Mouse (Mus musculus) intestine, postnatal 0 days (tissue): ENCODE results near the gene Sdad1. TPM values are rescaled to one million over a fixed set of nuclear protein-coding genes. Genes with fewer than 3 reads are reported as not detected.

ENCODE experiments used
- ATAC-seq: fragments of 200-750 bp; cut with Nextera tagmentation; 2 replicates; pipeline ENCODE4 v1.8.0; 2017; ENCODE audit warnings: mild to moderate bottlenecking, moderate TSS enrichment, moderate library complexity
- H3K27ac ChIP-seq: fragments of 300-500 bp; sonication (generic); 2 replicates; pipeline ENCODE4 v1.5.1; 2014; ENCODE audit warnings: mild to moderate bottlenecking, low read depth, low read length, moderate library complexity
- H3K27me3 ChIP-seq: fragments of 300-500 bp; sonication (generic); replicated peaks from 2 replicates; pipeline ENCODE4 v1.6.1; 2014; ENCODE audit warnings: low read length, mixed read lengths; ENCODE audit not compliant: control insufficient read depth, insufficient read depth
- H3K36me3 ChIP-seq: fragments of 300-500 bp; sonication (generic); 2 replicates; pipeline ENCODE4 v1.6.1; 2014; ENCODE audit warnings: mild to moderate bottlenecking, moderate library complexity; ENCODE audit not compliant: control insufficient read depth, insufficient read depth
- H3K4me1 ChIP-seq: fragments of 300-500 bp; sonication (generic); replicated peaks from 2 replicates; pipeline ENCODE4 v1.6.1; 2014; ENCODE audit warnings: antibody characterized with exemption, low read length, mixed read lengths; ENCODE audit not compliant: control insufficient read depth, insufficient read depth
- H3K4me2 ChIP-seq: fragments of 300-500 bp; sonication (generic); replicated peaks from 2 replicates; pipeline ENCODE4 v1.6.1; 2014; ENCODE audit warnings: low read depth, mild to moderate bottlenecking, moderate library complexity
- H3K4me3 ChIP-seq: fragments of 300-500 bp; sonication (generic); 2 replicates; pipeline ENCODE4 v1.5.1; 2014; ENCODE audit warnings: low read depth, low read length
- H3K9ac ChIP-seq: fragments of 300-500 bp; sonication (generic); 2 replicates; pipeline ENCODE4 v1.6.1; 2014; ENCODE audit warnings: mild to moderate bottlenecking, low read depth, low read length
- H3K9me3 ChIP-seq: fragments of 300-500 bp; sonication (generic); 2 replicates; pipeline ENCODE4 v1.6.1; 2016; ENCODE audit warnings: mixed run types; ENCODE audit not compliant: control insufficient read depth
- CTCF ChIP-seq: sonication (generic); IDR thresholded peaks from 2 replicates; pipeline ENCODE4 v1.5.1; 2016; ENCODE audit warnings: low read depth, mild to moderate bottlenecking, control low read depth, antibody characterized with exemption, moderate library complexity
- WGBS: fragments of 180-500 bp; shearing (Covaris S2); extraction: QIAGEN DNeasy Blood & Tissue Kit; methylation state at CpG from one replicate; pipeline ENCODE4 v1.1.7; 2014; 5-methylcytosine and 5-hydroxymethylcytosine counted together
- polyA plus RNA-seq: library from polyadenylated mRNA; unstranded; fragments of >200 nt; fragmentation: Nextera tagmentation; extraction: Ambion mirVana; gene quantifications from 2 replicates; pipeline ENCODE4 v1.2.1, GENCODE M21; 2015

Gene Sdad1
- polyA plus RNA-seq, 1 experiment from 2014 or later = 15.8 TPM

DNA sequence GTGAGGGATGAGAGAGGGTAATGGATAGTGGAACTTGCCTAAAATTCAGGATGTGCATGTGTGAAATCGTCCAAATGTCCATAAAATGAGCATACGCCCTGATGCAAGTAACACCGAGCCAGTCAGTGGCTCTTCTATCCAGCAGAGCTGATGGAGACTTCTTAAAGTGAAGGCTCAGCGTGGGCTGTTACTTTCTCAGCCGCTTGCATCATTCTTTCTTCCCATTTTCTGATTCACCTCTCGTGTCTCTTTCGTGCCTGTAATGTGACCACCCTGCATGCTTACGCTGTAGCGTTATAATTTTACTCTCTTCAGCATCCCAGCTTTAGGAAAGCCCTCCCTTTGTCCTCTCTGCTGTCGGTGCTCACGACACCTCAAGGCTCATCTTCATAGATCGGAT lies 20.8 kb upstream of the Sdad1 start:
- WGBS = 89% methylated on average over 12 of the region's 12 CpGs
- no peak overlapping the region for H3K27ac ChIP-seq
- no peak for TF ChIP-seq CTCF
- H3K36me3 ChIP-seq = no peaks in the 10 kb centered on the region
- H3K4me3 ChIP-seq = no peak overlapping the region
- no peak overlapping the region for H3K9ac ChIP-seq
- no peaks in the 10 kb centered on the region for H3K9me3 ChIP-seq
- no peak for ATAC-seq
- H3K4me2 ChIP-seq = no peak overlapping the region
- no peaks in the 10 kb centered on the region for H3K27me3 ChIP-seq
- no peaks in the 10 kb centered on the region; the same call in 1 of the 2 replicates for H3K4me1 ChIP-seq

DNA sequence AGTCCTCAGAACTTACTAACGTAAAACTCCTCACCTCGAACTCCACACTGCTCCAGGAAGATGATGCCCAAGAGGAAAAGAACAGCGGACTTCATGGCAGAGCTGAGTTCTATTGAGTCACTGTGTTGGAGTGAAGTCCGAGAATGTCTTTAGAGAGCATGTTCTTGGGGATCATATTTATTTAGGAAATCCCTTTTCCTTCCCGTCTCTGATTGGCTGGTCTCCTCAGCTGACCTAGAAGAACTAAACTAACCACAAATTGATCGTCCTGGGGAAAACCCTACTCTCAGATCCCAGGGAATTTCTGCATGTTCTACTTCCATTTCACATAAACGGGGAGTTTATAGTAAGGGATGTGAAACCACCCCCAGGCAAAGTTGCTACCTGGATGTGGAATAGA lies 17.6 kb upstream of the Sdad1 start, which contains the start of gene Cxcl9:
Cxcl9 (minus strand) TSS at position 151 of the 400 bp plus-strand sequence.
- Histone ChIP-seq H3K27me3 (no peaks in the 10 kb centered on the region), H3K4me2 (no peak within 1 kb of the TSS), H3K4me1 (no peaks in the 10 kb centered on the region; the same call in 1 of the 2 replicates), H3K27ac (no peak within 1 kb of the TSS), H3K4me3 (no peak within 1 kb of the TSS), H3K9me3 (no peaks in the 10 kb centered on the region), H3K9ac (no peak within 1 kb of the TSS), H3K36me3 (no peaks in the 10 kb centered on the region)
- no peak for TF ChIP-seq CTCF
- ATAC-seq = no peak
- WGBS = 73% methylated on average over 7 of the region's 7 CpGs

GRCm38 (mm10) chr5:92327367-92327766 lies 17.1 kb upstream of the Sdad1 start:
- Histone ChIP-seq H3K4me3 (no peak overlapping the region), H3K4me2 (no peak overlapping the region), H3K36me3 (no peaks in the 10 kb centered on the region), H3K27me3 (no peaks in the 10 kb centered on the region), H3K9ac (no peak overlapping the region), H3K9me3 (no peaks in the 10 kb centered on the region), H3K27ac (no peak overlapping the region), H3K4me1 (no peaks in the 10 kb centered on the region; the same call in 1 of the 2 replicates)
- ATAC-seq = no peak
- no peak for TF ChIP-seq CTCF
- WGBS = 58% methylated on average over 6 of the region's 6 CpGs

DNA sequence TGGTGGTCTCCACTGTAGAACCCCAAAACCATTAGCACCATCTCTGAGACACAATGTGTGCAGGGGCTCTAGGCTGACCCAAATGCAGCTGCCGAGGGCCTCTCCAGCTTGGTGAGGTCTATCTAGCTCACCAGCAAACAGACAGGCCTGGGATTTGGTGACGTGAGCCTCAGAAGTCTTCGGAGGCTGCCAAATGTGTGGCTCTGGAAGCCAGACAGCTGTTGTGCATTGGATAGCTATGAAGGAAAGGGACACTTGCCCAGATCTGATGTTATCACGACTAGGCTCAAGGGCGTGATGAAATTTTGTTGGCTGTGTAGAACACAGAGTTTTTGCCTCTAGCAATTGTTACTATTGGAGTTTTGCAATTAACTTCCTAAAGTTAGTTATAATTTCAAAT lies 13.0 kb upstream of the Sdad1 start:
- no peak for ATAC-seq
- Histone ChIP-seq H3K36me3 (no peaks in the 10 kb centered on the region), H3K4me1 (no peaks in the 10 kb centered on the region), H3K27ac (no peak overlapping the region), H3K27me3 (no peaks in the 10 kb centered on the region), H3K4me3 (no peak overlapping the region), H3K4me2 (no peak overlapping the region), H3K9me3 (no peaks in the 10 kb centered on the region), H3K9ac (no peak overlapping the region)
- TF ChIP-seq CTCF = no peak
- WGBS = 75% methylated on average over 5 of the region's 5 CpGs

GRCm38 (mm10) chr5:92322612-92323011 lies 12.3 kb upstream of the Sdad1 start:
- Histone ChIP-seq H3K4me1 (no peaks in the 10 kb centered on the region), H3K4me2 (no peak overlapping the region), H3K36me3 (no peaks in the 10 kb centered on the region), H3K9ac (no peak overlapping the region), H3K27ac (no peak overlapping the region), H3K9me3 (no peaks in the 10 kb centered on the region), H3K4me3 (no peak overlapping the region), H3K27me3 (no peaks in the 10 kb centered on the region)
- TF ChIP-seq CTCF = no peak
- no peak for ATAC-seq
- WGBS = 72% methylated on average over 4 of the region's 4 CpGs

DNA sequence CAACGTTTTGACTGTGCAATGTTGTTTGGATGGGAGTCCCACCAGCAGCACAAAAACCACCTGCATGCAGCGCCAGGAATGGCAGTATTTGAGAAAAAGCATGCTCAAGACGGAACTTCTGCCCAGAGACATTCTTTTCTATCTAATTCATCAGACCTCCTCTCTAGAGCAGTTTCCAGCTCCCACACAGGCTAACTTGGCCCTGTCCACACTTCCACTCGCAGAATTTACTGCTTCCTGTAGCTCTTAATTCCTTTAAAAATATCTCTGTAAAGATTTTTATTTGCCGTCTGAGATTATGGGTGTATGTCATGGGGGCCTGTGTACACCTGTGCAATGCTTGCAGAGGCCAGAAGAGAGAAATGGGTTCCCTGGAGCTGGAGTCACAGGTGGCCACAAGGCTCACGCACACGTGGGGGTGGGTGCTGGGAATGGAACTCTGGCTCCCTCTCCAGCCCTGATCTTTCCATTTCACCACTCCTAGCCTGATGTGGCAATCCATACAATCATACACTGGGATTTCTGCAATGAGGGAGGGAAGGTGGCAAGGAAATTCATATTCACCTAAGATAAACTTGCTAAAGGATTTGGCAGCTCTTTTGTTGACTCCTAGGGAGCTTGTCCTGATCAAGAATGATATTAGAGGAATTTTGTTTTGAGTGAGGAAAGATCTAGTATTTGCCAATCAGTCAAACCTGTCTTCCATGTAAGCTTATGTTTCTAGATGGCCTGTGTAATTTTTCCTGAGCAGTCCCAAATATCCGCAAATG lies 11.5 kb upstream of the Sdad1 start:
- no peak for ATAC-seq
- no peaks in the 10 kb centered on the region for H3K27me3 ChIP-seq
- no peak overlapping the region for H3K9ac ChIP-seq
- WGBS = 50% methylated on average over 8 of the region's 8 CpGs
- no peak overlapping the region for H3K27ac ChIP-seq
- H3K4me2 ChIP-seq = no peak overlapping the region
- no peaks in the 10 kb centered on the region for H3K4me1 ChIP-seq
- no peaks in the 10 kb centered on the region for H3K9me3 ChIP-seq
- H3K4me3 ChIP-seq = no peak overlapping the region
- no peaks in the 10 kb centered on the region for H3K36me3 ChIP-seq
- peak; percentile 25 for TF ChIP-seq CTCF

GRCm38 (mm10) chr5:92318596-92318995 lies 8.3 kb upstream of the Sdad1 start:
- Histone ChIP-seq H3K4me2 (no peak overlapping the region), H3K9ac (no peak overlapping the region), H3K27me3 (no peaks in the 10 kb centered on the region), H3K36me3 (no peaks in the 10 kb centered on the region), H3K9me3 (no peaks in the 10 kb centered on the region), H3K4me1 (no peaks in the 10 kb centered on the region), H3K4me3 (no peak overlapping the region), H3K27ac (no peak overlapping the region)
- ATAC-seq = no peak
- no peak for TF ChIP-seq CTCF
- WGBS = 72% methylated on average over 14 of the region's 14 CpGs
